Mouse (Mus musculus) c-Kit-positive CD71-positive TER-119-negative erythroid progenitor cells, embryonic 14.5 days (primary cell): ENCODE data around the gene Bicc1.

ENCODE experiments used
- DNase-seq: peaks from one replicate; pipeline ENCODE4 v3.0.0-alpha.2; 2013; ENCODE audit warnings: low read depth

The Bicc1 gene

GRCm38 (mm10) chr10:71158940-71159675 lies 392 bp downstream of the Bicc1 start:
- no peak for DNase-seq

GRCm38 (mm10) chr10:71156569-71156968 lies 2.9 kb downstream of the Bicc1 start:
- DNase-seq: no peak

GRCm38 (mm10) chr10:71153610-71154009 lies 5.9 kb downstream of the Bicc1 start:
- DNase-seq: no peak

DNA sequence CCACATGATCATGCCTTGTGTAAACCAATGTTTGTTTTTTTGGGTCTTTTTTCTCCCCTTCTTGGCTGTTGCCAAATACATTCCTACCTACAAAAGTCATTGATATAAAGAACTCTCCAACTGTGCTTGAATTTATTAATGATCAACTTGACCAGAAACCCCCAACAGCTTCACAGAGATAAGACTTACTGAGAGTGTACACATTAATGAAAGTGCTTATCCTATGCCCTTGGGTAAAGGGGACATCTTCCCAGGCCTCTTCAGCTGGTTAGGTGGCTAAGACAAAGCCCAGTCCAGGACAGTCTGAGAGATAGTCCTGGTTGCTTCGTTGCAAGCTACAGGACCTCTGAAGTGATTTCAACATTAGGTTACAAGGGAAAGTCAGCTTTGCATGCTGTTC lies 6.4 kb downstream of the Bicc1 start:
- DNase-seq: no peak

DNA sequence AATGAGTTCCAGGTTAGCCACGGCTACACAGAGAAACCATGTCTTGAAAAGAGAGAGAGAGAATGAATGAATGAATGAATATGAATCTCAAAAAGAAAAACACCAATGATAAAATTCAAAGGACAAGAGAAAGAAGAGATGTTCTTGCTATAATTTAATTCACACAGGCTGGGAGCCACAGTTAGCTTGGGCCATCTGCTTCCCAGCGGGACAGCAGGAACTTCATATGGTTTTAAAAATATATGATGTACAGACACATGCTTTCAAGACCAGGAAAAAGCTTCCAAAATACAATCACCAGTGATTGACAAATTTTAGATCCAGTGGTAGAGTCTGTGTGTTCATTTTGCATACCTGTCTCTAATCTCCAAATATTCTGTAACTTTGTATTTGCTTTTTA lies 9.0 kb downstream of the Bicc1 start:
- no peak for DNase-seq

GRCm38 (mm10) chr10:71148951-71149603 lies 10.4 kb downstream of the Bicc1 start:
- no peak for DNase-seq

- DNase-seq: no peak
Observed at GRCm38 (mm10) chr10:71148226-71148625, 11.3 kb downstream of the Bicc1 start.

DNA sequence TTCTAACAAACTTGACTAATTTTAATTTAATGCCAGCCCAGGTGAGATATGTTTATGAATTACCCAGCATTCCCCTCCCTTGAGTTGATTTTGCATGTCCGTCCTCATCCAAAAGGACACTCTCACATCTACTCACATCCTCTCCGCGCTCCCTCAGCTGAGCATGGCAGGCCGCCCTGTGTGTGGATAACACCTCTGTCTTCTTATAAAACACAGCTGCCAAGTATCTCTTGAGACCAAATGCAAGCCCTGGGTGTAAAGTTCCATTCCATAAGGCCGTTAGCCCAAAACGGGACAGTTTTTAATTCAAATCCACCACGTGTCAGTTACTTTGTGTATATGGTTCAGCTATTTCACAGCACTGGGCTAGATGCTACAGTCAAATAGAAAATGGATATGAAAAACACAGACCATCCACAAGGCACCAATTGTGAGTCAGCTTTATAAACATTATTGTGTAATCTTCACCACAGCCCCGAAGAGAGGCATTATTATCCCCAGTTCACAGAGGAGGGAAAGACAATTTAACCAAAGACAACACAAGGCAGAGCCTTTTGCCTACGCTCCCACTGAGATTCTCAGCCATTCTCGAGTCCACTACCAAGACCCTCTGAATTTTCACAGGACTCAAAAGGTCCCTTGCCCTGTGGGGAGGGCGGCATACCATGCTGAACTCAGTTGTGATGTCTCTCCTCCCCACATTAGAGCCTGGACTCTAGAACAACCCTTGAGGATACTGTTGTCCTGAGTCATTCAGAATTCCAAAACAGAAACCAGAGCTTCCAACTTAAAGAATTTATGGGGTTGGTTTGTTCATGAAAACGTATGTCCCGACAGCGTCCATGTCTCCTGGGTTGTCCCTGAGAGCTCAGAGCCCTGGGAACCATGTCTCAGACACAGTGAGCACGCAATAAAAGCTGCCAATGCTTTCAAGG lies 12.6 kb downstream of the Bicc1 start:
- DNase-seq: no peak

- no peak for DNase-seq
Observed at GRCm38 (mm10) chr10:71145801-71146200, 13.7 kb downstream of the Bicc1 start.

- DNase-seq: no peak
Observed at GRCm38 (mm10) chr10:71144191-71144590, 15.3 kb downstream of the Bicc1 start.

DNA sequence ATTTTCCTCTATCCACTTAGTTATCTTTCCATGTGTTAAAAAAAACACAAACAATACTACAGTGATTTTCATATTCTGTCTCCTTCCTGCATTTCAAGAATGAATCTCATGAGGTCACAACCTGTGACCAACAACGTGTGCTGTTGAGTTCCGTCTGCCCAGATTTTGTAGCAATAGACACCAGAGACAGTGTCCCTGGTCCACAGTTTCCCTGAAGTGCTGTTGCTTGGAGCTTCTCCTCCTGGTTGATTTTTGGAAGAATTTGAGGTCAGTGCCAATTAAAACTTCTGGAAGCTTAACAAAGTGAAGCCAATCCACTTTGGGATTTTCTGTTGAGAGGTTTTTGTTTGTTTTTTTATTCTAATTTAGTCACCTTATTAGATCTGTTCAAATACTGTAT lies 16.9 kb downstream of the Bicc1 start:
- no peak for DNase-seq

GRCm38 (mm10) chr10:71140281-71140845 lies 19.1 kb downstream of the Bicc1 start:
- DNase-seq: no peak

GRCm38 (mm10) chr10:71138852-71139197 lies 20.7 kb downstream of the Bicc1 start:
- DNase-seq: no peak

DNA sequence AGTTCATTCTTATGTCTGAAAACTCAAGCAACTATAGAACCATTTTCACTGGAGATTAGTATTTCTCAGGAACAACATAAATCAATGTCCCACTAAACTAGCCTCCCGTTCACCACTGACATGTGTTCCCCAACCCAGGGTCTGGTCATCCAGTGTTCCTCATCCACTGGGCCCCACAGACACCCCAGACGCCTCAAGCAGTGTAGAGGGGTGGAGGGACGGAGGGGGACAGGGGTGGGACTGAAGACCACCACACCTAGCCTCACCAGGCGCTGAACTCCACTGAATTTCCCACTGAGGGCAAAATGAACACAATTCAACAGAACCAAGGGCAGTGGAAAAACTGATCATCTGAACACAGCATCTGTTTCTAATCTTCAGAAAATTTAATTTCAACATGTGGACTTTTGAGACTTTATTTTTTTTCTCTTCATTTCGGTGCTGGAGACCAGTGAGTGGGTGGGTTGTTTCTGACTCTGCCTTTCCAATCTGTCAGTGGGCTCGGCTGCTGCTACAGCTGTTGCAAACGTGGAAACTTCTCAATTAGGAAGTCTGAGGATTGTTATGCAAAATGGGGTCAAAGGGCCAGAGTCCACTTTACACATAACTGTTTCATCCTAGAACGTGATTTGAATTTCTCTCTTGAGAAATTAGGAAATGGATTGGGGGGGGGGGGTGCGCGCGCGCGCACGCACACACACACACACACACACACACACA lies 21.2 kb downstream of the Bicc1 start:
- DNase-seq: no peak

GRCm38 (mm10) chr10:71137606-71138005 lies 21.9 kb downstream of the Bicc1 start:
- no peak for DNase-seq

DNA sequence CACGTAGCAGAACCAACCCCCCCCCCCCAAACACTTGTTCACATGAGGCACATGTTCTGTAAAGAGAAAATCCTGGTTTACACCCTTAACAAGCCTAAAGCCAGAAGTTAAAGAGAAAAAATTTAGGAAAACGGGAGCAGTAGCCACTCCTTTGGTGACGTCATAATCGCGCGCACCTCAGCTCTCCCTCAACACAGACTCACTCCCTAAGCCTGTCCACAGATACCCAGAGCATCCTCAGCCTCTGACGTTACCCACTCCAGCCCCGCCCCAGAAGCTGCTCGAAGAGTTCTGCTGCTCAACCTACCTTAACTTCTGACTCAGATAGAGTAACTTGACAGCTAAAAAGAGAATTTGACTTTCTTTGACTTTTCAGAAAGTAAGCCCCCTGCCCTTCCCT lies 28.2 kb downstream of the Bicc1 start:
- no peak for DNase-seq

GRCm38 (mm10) chr10:71130261-71130660 lies 29.2 kb downstream of the Bicc1 start:
- no peak for DNase-seq

DNA sequence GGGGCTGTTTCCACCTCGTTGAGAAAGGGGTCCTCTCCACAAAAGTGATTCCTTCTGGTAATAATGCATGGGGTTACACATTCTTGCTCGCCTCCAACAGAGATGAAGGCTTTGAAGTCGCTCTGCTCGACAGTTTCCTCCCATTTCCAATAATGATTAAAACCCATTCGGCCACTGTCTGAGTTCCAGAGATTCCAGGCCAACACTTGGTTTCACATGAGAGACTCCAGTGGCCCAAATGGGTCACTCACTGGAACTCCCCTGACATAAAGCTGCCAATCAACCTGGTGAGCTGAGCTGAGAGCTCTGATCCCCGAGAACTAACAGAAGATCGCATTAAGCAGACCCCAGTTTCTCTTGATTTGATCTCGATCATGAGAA lies 31.6 kb downstream of the Bicc1 start:
- DNase-seq: no peak

DNA sequence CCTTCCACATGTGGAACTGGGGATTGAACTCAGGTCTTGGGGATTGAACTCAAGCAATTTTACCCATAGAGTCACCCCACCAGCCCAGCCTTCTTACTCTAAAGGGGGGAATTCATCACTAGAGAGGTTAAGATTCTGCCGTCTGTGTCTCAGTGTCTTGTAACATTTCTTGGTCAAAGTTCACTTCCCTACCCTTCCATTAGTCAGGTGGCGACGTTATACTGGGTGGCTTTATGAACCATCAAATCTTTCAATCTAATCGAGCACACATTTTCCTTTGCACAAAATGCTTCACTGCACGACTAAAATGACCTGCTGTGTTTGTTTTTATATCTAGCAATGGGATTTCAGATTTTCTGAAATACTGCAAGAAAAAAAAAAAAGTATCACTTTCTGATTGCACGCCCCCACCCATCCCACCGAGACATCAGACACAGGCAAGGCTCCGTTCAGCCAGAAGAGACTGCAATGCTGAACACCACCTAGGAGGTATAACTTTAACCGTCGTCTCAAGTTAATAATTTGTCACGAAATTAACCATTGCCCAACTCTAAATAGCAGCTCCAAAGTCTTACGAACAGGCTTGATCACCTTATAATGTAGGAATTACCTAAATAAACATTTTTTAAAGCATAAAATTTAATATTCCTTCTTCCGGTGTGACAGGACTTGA lies 32.1 kb downstream of the Bicc1 start:
- DNase-seq: no peak

- DNase-seq: no peak
Observed at GRCm38 (mm10) chr10:71123974-71124373, 35.5 kb downstream of the Bicc1 start.

- DNase-seq: no peak
Observed at GRCm38 (mm10) chr10:71123395-71123794, 36.1 kb downstream of the Bicc1 start.
